Mouse (Mus musculus) forebrain, embryonic 12.5 days (tissue): ENCODE results near the gene Il1rapl1. TPM values are rescaled to one million over a fixed set of nuclear protein-coding genes. Genes with fewer than 3 reads are reported as not detected.

ENCODE experiments used
- ATAC-seq: fragments of 200-750 bp; cut with Nextera tagmentation; 2 replicates; pipeline ENCODE4 v1.8.0; 2017; ENCODE audit warnings: moderate TSS enrichment; ENCODE audit not compliant: low FRiP score
- H3K27ac ChIP-seq: fragments of 300-500 bp; sonication (generic); 2 replicates; pipeline ENCODE4 v1.5.1; 2016; ENCODE audit warnings: mild to moderate bottlenecking
- H3K27me3 ChIP-seq: fragments of 300-500 bp; sonication (generic); 2 replicates; pipeline ENCODE4 v1.6.1; 2016; ENCODE audit warnings: mild to moderate bottlenecking
- H3K36me3 ChIP-seq: fragments of 300-500 bp; sonication (generic); replicated peaks from 2 replicates; pipeline ENCODE4 v1.6.1; 2016; ENCODE audit warnings: mild to moderate bottlenecking
- H3K4me1 ChIP-seq: fragments of 300-500 bp; sonication (generic); 2 replicates; pipeline ENCODE4 v1.6.1; 2016
- H3K4me2 ChIP-seq: fragments of 300-500 bp; sonication (generic); 2 replicates; pipeline ENCODE4 v1.6.1; 2016; ENCODE audit warnings: mild to moderate bottlenecking, moderate library complexity
- H3K4me3 ChIP-seq: fragments of 300-500 bp; sonication (generic); replicated peaks from 2 replicates; pipeline ENCODE4 v1.5.1; 2016; ENCODE audit warnings: mild to moderate bottlenecking
- H3K9ac ChIP-seq: fragments of 300-500 bp; sonication (generic); 2 replicates; pipeline ENCODE4 v1.6.1; 2016; ENCODE audit warnings: mild to moderate bottlenecking
- H3K9me3 ChIP-seq: fragments of 300-500 bp; sonication (generic); 2 replicates; pipeline ENCODE4 v1.6.1; 2016
- WGBS: fragments of 180-500 bp; shearing (Covaris S2); methylation state at CpG from one replicate; pipeline ENCODE4 v1.1.7; 2016; 5-methylcytosine and 5-hydroxymethylcytosine counted together
- polyA plus RNA-seq: library from polyadenylated mRNA; unstranded; fragments of >200 nt; fragmentation: Nextera tagmentation; extraction: Ambion mirVana; gene quantifications from 2 replicates; pipeline ENCODE4 v1.2.1, GENCODE M21; 2016

Il1rapl1 gene
- 1.5 and 2.0 TPM in 2 replicates for polyA plus RNA-seq

DNA sequence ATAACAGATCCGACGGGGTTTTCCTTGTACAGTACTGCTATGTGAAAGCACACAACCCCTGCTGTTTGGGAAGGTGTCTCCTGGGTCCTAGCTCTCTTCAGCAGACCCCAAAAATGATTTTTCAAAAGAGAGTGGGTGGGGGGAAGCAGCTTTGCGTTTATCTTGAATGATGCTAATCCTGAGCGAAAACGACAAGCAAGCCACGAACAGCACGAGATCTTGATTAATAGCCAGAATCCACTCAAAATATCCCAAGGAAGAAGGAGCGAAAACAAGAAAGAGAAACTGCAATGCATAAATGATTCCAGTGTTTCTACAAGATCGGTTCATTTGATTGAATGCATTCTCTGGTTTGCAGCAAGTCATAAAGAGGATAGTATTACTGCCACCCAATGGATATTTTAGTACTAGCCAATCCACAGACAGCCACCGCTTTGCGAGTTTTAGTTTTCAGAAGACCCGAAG is at the start of gene Il1rapl1:
Gene Il1rapl1 (minus strand): TSS at position 37 of the 465 bp plus-strand sequence.
- Histone ChIP-seq H3K4me1 (no peaks in the 10 kb centered on the region), H3K4me2 (peak within 1 kb of the TSS; percentile 50), H3K27me3 (no peaks in the 10 kb centered on the region), H3K9ac (peak within 1 kb of the TSS; percentile 50), H3K4me3 (peak within 1 kb of the TSS; percentile 39), H3K27ac (no peak within 1 kb of the TSS), H3K36me3 (no peaks in the 10 kb centered on the region), H3K9me3 (no peaks in the 10 kb centered on the region)
- WGBS = 29% methylated on average over 12 of the region's 12 CpGs
- ATAC-seq = peak; percentile 64; the same call in 1 of the 2 replicates

DNA sequence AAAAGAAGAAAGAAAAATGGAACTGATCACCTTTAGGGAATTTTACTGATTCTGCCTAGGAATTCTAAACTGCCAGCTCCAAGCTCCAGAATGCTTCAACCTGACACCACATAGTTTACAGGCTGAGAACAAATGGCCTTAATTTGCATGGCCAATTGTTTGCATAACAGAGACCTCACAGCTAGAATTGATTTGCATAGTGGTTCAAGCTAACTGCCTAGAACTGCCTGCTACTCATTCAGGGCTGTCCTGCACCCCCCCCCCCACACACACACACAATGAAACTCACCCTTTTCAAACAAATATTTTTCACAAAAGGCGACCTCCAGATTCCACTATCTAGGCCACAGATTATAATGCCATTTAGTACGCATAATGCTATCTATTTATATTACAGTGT is 42.6 kb upstream of the Il1rapl1 start:
- ATAC-seq = no peak; the same call in 1 of the 2 replicates
- no peak overlapping the region for H3K4me3 ChIP-seq
- no peaks in the 10 kb centered on the region for H3K27me3 ChIP-seq
- H3K27ac ChIP-seq = no peak overlapping the region
- H3K4me1 ChIP-seq = no peaks in the 10 kb centered on the region
- no peaks in the 10 kb centered on the region for H3K36me3 ChIP-seq
- H3K9me3 ChIP-seq = no peaks in the 10 kb centered on the region
- no peak overlapping the region for H3K9ac ChIP-seq
- H3K4me2 ChIP-seq = no peak overlapping the region
- 40% methylated on average over 2 of the region's 2 CpGs for WGBS

DNA sequence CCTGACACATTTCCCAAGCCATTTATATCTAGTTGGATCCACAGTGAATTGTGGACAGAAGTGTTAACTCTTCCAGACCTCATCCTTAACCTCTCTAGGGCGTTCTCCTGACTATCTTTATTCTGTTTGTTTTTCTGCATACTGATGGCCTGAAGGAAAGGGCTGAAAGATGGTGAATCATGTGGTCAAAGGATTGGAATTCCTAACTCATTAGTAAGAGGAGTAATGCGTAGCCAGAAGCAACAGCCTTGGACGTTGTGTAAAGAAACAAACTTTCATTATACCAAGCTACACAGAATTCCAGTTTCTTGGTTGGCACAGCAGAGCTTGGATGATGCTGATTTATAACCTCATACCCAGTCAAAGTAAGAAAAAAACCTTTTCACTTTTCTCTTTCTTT is 10.2 kb upstream of the Il1rapl1 start:
- WGBS = 60% methylated on average over 3 of the region's 3 CpGs

DNA sequence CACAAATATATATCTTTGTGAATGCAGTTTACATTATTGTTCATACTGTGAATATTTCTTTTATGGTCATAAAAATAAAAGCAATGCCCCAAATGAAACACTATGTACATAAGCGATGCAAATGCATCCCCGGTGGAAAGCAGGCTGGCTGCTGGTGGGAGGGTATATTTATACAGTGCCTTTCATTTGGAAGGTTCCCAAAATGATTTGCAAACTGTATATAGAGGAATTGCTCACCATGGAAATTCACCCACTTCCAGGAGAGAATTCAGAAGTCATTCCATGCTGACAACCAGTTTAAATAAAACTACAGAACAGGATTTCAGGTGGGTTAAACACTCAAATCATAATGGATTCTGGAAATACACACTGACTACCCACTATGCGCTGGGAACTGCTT is 4.6 kb upstream of the Il1rapl1 start:
- no peak overlapping the region for H3K9ac ChIP-seq
- ATAC-seq = no peak
- no peaks in the 10 kb centered on the region for H3K4me1 ChIP-seq
- H3K27ac ChIP-seq = no peak overlapping the region
- no peaks in the 10 kb centered on the region for H3K9me3 ChIP-seq
- 89% methylated on average over 3 of the region's 3 CpGs for WGBS
- H3K27me3 ChIP-seq = no peaks in the 10 kb centered on the region
- H3K4me3 ChIP-seq = no peak overlapping the region
- H3K4me2 ChIP-seq = no peak overlapping the region
- H3K36me3 ChIP-seq = no peaks in the 10 kb centered on the region

More for the DNA sequence above, 10.2 kb upstream of the Il1rapl1 start:
- Histone ChIP-seq H3K27me3 (no peaks in the 10 kb centered on the region), H3K27ac (no peak overlapping the region), H3K9me3 (no peaks in the 10 kb centered on the region), H3K4me2 (no peak overlapping the region), H3K4me3 (no peak overlapping the region), H3K9ac (no peak overlapping the region), H3K36me3 (no peaks in the 10 kb centered on the region), H3K4me1 (no peaks in the 10 kb centered on the region)
- ATAC-seq = no peak

DNA sequence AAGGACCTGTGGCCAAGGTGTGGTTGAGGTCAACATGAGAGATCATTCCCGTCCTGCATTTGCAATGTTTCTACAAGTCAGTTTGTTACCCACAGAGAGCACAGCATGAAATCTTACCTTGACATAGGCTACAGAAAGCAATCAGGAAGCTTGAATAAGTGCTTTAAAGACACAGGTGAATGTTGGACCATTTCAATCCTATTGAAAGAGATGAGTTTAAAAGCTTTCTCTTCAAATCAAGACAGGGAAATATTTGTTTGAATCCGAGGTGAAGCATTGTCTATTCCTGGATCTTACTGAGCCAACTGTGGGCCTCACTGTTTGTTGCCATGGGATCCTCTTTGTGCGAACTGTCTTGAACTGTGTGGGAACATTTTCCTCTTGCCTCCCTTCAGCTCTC is 2.4 kb upstream of the Il1rapl1 start:
- no peaks in the 10 kb centered on the region for H3K9me3 ChIP-seq
- H3K36me3 ChIP-seq = no peaks in the 10 kb centered on the region
- 42% methylated on average over 3 of the region's 3 CpGs for WGBS
- no peak overlapping the region for H3K9ac ChIP-seq
- no peak overlapping the region for H3K4me3 ChIP-seq
- H3K27ac ChIP-seq = no peak overlapping the region
- H3K27me3 ChIP-seq = no peaks in the 10 kb centered on the region
- no peak overlapping the region for H3K4me2 ChIP-seq
- no peaks in the 10 kb centered on the region for H3K4me1 ChIP-seq
- ATAC-seq = no peak

DNA sequence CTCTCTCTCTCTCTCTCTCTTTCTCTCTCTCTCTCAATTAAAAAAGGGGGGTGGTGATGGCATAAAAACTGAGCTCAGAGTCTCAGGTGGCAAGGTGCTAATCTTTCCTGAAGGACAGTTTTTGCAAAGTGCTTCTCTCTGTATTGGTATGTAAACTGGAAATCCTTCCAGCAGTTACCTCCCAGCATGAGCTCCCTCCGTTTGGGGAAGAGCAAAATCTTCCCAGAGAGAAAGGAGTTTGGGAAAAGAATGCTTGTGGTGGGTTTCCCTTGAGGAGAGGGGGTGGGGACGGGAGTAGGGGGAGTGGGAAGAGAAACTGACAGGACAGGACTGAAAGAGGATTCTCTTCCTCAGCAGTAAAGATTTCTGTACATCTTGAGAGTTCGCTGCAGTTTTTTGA is 881 bp upstream of the Il1rapl1 start:
- WGBS = 8% methylated on average over 3 of the region's 3 CpGs
- H3K9ac ChIP-seq = no peak overlapping the region

DNA sequence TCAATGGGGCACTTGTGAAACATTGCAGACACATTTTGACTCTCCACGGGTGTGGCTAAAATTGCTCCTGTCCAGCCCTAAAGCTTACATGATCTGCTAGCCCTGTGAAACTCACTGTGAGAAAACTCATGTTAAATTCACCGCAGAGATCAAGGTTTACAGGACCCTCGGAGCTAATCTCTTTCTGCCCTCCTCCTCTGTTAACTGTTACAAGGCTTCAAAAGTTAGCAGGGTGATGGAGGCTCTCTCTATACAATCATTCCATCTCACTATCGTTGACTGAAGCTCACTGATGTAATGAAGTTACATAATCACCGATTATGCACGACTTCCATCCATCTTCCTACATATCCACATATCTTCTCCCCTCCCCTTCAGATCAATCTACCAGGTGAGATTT is 1.9 kb downstream of the Il1rapl1 start:
- no peak for ATAC-seq
- WGBS = 52% methylated on average over 6 of the region's 6 CpGs
- H3K27me3 ChIP-seq = no peaks in the 10 kb centered on the region
- peak overlapping the region; percentile 50; the same call in 1 of the 2 replicates for H3K4me2 ChIP-seq
- H3K27ac ChIP-seq = no peak overlapping the region
- no peaks in the 10 kb centered on the region for H3K9me3 ChIP-seq
- no peaks in the 10 kb centered on the region for H3K4me1 ChIP-seq
- no peak overlapping the region for H3K9ac ChIP-seq
- H3K4me3 ChIP-seq = peak overlapping the region; percentile 7
- no peaks in the 10 kb centered on the region for H3K36me3 ChIP-seq

More for the DNA sequence above, 881 bp upstream of the Il1rapl1 start:
- H3K27ac ChIP-seq = no peak overlapping the region
- ATAC-seq = no peak
- H3K36me3 ChIP-seq = no peaks in the 10 kb centered on the region
- H3K4me2 ChIP-seq = peak overlapping the region; percentile 50
- H3K4me1 ChIP-seq = no peaks in the 10 kb centered on the region
- peak overlapping the region; percentile 39 for H3K4me3 ChIP-seq
- no peaks in the 10 kb centered on the region for H3K27me3 ChIP-seq
- no peaks in the 10 kb centered on the region for H3K9me3 ChIP-seq

DNA sequence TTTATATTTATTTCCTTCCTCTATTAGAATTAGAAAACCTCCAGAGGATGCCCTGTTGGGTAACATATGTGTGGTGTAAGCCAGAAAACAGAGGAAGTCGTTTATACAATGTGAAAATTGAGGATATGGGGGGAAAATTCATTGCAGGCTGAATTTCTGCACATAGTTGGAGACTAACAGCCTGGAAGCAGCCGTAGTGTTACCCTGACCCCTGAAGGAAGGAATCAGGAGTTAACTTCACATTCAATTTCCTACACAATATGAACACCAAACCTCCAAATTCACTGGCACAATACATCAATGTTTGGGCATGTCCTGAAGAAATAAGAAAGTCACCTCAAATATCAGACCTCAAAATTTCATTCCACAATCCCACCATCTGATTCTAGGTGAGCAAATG is 3.2 kb downstream of the Il1rapl1 start:
- Histone ChIP-seq H3K4me1 (no peaks in the 10 kb centered on the region), H3K27ac (no peak overlapping the region), H3K4me2 (no peak overlapping the region), H3K4me3 (no peak overlapping the region), H3K9ac (no peak overlapping the region), H3K36me3 (no peaks in the 10 kb centered on the region), H3K27me3 (no peaks in the 10 kb centered on the region), H3K9me3 (no peaks in the 10 kb centered on the region)
- 34% methylated on average over 2 of the region's 2 CpGs for WGBS
- ATAC-seq = no peak

DNA sequence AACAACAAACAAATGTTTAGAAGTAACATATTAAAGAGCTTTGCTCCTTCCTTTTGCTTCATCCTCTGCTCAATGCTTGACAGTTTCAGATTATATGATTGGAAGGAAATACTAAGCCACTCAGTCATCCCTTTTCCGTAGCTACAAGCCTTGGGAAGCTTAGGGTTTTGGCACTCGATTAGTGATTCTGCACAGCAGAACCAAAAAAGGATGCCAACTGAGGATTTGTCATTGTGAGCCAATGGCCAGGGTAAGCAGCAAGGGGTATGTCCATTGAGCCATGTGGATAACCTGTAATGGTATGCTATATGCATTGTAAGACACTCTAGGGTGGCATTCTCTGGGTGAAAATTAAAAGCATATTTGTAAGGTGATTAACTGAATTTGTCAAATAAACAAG is 5.7 kb downstream of the Il1rapl1 start:
- ATAC-seq = no peak
- 63% methylated on average over 2 of the region's 2 CpGs for WGBS
- H3K9ac ChIP-seq = no peak overlapping the region
- H3K27ac ChIP-seq = no peak overlapping the region
- H3K9me3 ChIP-seq = no peaks in the 10 kb centered on the region
- no peaks in the 10 kb centered on the region for H3K4me1 ChIP-seq
- no peak overlapping the region for H3K4me3 ChIP-seq
- H3K4me2 ChIP-seq = no peak overlapping the region
- no peaks in the 10 kb centered on the region for H3K27me3 ChIP-seq
- H3K36me3 ChIP-seq = no peaks in the 10 kb centered on the region

DNA sequence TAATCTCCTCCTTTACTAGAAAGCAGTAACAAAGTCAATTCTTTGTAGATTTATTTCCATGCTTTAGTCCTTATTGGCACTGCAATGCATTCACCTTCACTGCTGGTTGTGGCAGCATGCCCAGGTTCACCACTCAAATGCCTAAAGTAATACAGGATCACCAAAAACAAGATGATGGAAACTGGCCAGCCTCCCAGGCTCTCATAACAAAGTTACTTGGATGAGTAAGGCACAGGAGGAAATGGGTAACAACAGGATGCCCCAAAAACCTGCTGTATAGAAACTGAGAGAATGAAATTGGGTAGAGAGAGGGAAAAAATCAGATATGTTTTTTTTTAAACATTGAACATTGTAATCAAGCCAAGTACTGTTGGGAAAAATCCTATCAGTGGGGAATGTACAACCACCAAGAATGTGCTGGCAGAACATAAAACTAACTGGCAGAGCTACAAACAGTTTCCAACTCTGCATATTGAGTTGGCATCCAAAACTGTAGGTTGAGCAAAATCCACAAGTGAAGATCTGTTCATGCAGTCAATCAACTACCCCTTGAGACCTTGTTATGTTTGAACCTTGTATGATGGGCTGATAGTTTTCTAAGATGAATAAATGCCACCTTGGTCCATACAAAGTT is 21.4 kb downstream of the Il1rapl1 start:
- H3K4me3 ChIP-seq = no peak overlapping the region
- H3K27ac ChIP-seq = no peak overlapping the region
- no peaks in the 10 kb centered on the region for H3K27me3 ChIP-seq
- no peaks in the 10 kb centered on the region for H3K36me3 ChIP-seq
- ATAC-seq = no peak
- H3K4me2 ChIP-seq = no peak overlapping the region
- H3K4me1 ChIP-seq = no peaks in the 10 kb centered on the region
- H3K9me3 ChIP-seq = no peaks in the 10 kb centered on the region
- no peak overlapping the region for H3K9ac ChIP-seq

DNA sequence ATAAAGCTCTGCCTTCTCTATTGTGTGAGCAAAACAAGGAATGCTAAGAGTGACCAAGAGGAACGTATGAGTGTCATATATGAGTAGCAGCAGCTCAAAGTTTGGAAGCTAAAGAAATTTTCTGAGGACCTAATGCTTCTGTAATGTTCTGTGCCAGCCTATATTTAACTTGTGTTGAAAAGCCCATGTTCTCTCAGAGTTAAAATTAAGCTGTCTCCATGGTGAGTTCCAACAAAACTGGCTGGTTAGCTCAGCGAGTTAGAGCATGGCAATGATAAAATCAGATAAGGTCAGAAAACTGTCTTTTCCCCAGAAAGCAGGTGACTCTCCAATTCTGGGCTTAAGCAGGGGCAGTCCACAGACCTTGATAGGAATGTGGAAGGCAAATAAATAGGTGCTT is 25.6 kb downstream of the Il1rapl1 start:
- H3K27me3 ChIP-seq = no peaks in the 10 kb centered on the region
- no peak overlapping the region for H3K4me2 ChIP-seq
- no peaks in the 10 kb centered on the region for H3K4me1 ChIP-seq
- WGBS = 70% methylated on average over 2 of the region's 2 CpGs
- no peak overlapping the region for H3K9ac ChIP-seq
- no peak for ATAC-seq
- H3K27ac ChIP-seq = no peak overlapping the region
- H3K36me3 ChIP-seq = no peaks in the 10 kb centered on the region
- H3K9me3 ChIP-seq = no peaks in the 10 kb centered on the region
- no peak overlapping the region for H3K4me3 ChIP-seq

DNA sequence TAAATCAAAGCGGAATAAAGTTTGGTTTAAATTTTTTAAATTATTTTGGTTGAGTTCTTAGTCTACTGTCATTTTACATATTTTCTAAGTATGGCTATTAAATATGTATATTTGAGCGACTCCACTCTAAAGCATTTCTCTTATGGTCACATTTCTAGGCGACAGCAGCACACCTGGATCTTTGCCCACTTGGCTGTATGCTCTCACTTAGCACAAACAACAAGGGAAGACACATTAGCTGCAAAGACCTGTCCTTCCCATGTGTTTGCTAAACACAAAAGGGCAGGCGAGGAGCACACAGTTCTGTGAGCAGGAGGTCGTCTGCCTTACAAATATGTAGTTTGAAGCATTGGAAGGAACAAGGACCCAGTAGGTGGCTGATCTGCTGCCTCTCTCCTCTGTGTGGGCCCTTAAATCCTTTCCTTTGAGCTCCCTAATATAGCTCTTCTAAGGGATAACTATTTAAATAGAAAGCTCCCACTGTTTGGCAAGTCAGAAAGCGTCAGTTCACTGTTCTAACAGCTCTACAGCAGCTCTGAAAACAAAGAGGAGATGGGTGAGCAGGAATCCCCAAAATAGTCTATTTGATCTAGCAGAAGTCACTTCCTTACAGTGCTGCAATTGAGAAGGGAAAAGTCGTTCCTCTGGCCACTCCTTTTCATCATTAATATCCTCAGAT is 42.6 kb downstream of the Il1rapl1 start:
- Histone ChIP-seq H3K36me3 (no peaks in the 10 kb centered on the region), H3K9ac (no peak overlapping the region), H3K4me3 (no peak overlapping the region), H3K4me2 (no peak overlapping the region), H3K9me3 (no peaks in the 10 kb centered on the region), H3K27ac (no peak overlapping the region), H3K4me1 (no peaks in the 10 kb centered on the region), H3K27me3 (no peaks in the 10 kb centered on the region)
- ATAC-seq = no peak
- 36% methylated on average over 7 of the region's 7 CpGs for WGBS

DNA sequence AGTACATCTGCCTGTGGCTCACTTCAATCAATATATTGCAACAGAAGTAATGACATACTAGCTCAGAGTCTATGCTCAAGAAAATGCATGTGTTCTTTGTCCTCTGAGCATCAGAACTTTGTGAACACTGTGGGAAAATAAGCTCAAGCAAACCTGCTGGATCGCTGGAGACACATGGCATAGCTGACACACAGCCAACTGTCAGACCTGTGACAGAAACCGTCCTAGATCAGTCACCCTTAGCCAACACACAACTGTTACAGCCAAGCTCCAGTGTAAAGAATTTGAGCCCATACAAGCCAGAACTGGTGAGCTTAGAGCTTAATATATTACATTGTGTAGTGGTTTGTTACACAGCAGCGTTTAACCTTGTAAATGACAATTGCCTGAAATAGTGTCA is 45.1 kb downstream of the Il1rapl1 start:
- no peaks in the 10 kb centered on the region for H3K9me3 ChIP-seq
- H3K9ac ChIP-seq = no peak overlapping the region
- H3K4me1 ChIP-seq = no peaks in the 10 kb centered on the region
- no peak overlapping the region for H3K4me2 ChIP-seq
- no peak for ATAC-seq
- 81% methylated on average over 3 of the region's 3 CpGs for WGBS
- H3K4me3 ChIP-seq = no peak overlapping the region
- H3K27ac ChIP-seq = no peak overlapping the region
- no peaks in the 10 kb centered on the region for H3K36me3 ChIP-seq
- no peaks in the 10 kb centered on the region for H3K27me3 ChIP-seq
